Mouse (Mus musculus): Measurements from ENCODE around the gene Cpeb3. TPM values are rescaled to one million over a fixed set of nuclear protein-coding genes. Genes with fewer than 3 reads are reported as not detected.
"Not testable (repeated sequence)": the region's sequence is repeated elsewhere in the genome, so short reads cannot be mapped to it uniquely, and the experiment has no call there.

Gene Cpeb3
- polyA plus RNA-seq, 1 experiment from 2014 or later = 7.0 TPM

DNA sequence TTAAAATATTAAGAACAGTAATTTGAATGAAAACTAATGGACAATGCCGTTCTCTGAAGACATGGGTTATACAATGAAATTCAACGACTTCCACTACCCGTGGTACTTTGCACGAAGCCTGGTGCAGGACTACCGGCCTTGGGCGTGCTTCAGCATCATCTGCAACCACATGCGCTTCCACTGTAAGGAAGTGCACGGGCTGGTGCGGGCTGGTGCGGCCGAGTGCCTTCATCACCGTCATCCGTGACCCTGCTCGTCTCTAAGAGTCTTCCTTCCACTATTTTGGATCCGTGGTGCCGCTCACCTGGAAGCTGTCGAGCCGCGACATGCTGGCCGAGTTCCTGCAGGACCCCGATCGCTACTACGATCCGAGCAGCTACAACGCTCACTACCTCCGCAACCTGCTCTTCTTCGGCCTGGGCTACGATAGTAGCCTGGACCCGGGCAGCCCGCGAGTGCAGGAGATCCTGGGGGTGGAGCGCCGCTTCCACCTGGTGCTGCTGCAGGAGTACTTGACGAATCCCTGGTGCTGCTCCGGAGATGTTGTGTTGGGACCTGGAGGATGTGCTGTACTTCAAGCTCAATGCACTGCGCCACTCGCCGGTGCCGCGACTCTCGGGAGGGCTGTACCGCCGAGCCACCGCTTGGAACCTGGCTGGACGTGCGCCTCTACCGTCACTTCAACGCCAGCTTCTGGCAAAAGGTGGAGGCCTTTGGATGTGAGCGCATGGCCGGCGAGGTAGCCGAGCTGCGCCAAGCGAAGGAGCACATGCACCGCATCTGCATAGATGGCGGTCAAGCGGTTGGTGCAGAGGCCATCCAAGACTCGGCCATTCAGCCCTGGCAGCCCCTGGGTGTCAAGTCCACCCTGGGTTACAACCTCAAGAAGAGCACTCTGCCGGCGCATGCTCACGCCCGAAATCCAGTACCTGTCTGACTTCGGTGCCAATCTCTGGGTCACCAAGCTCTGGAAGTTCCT lies 25.4 kb upstream of the Cpeb3 start:
- peak overlapping the region; percentile 58 for H3K9ac ChIP-seq
- peak; percentile 71 for ATAC-seq (ENCODE audit: low FRiP score)
- H3K9me3 ChIP-seq (replicated peaks) = no peaks in the 10 kb centered on the region
- no peak overlapping the region for H3K27ac ChIP-seq
- peaks cover 12% of the 10 kb centered on the region for H3K4me1 ChIP-seq
- no peaks in the 10 kb centered on the region for H3K36me3 ChIP-seq
- peaks cover 36% of the 10 kb centered on the region for H3K27me3 ChIP-seq
- H3K4me3 ChIP-seq = peak overlapping the region; percentile 37
- WGBS = 5% methylated on average over 63 of the region's 63 CpGs
- peak overlapping the region; percentile 78 for H3K4me2 ChIP-seq (replicated peaks)

GRCm38 (mm10) chr19:37232598-37232997 lies 24.2 kb upstream of the Cpeb3 start:
- H3K4me1 ChIP-seq; H3K9ac ChIP-seq; H3K36me3 ChIP-seq; H3K9me3 ChIP-seq (replicated peaks); ATAC-seq (ENCODE audit: low FRiP score); H3K27ac ChIP-seq; H3K4me3 ChIP-seq; H3K4me2 ChIP-seq (replicated peaks): not testable (repeated sequence)
- 80% methylated on average over 9 of the region's 9 CpGs for WGBS
- H3K27me3 ChIP-seq = peaks cover 33% of the 10 kb centered on the region

- no peak overlapping the region for H3K9ac ChIP-seq
- 84% methylated on average over 6 of the region's 6 CpGs for WGBS
- H3K4me1 ChIP-seq = no peaks in the 10 kb centered on the region
- ATAC-seq (ENCODE audit: low FRiP score) = no peak
- no peaks in the 10 kb centered on the region for H3K27me3 ChIP-seq
- no peak overlapping the region for H3K4me3 ChIP-seq
- H3K4me2 ChIP-seq (replicated peaks) = no peak overlapping the region
- H3K9me3 ChIP-seq (replicated peaks) = no peaks in the 10 kb centered on the region
- peaks cover 27% of the 10 kb centered on the region for H3K36me3 ChIP-seq
- H3K27ac ChIP-seq = no peak overlapping the region
These were observed 16.9 kb upstream of the Cpeb3 start for GRCm38 (mm10) chr19:37225197-37225862.

DNA sequence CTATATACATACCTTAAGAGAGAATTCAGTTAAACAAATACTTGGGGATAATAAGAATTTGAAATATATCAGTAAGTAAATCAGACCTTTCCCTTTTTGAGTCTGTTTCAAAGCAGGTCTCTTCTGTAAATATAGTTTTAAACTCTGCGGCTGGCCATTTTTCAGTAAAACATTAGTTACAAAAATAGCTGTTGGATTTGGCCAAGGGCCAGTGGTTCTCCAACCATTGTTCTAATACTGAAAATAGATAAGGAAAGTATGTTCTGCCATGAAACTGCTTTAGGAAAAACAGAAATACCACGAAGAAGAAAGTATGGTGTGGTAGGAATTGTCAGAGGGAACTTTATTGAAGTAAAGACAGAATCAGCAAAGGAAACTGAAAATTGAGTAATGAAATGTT lies 6.3 kb upstream of the Cpeb3 start:
- WGBS = 89% methylated on average over 2 of the region's 2 CpGs
- no peak for ATAC-seq (ENCODE audit: low FRiP score)
- no peaks in the 10 kb centered on the region for H3K27me3 ChIP-seq

DNA sequence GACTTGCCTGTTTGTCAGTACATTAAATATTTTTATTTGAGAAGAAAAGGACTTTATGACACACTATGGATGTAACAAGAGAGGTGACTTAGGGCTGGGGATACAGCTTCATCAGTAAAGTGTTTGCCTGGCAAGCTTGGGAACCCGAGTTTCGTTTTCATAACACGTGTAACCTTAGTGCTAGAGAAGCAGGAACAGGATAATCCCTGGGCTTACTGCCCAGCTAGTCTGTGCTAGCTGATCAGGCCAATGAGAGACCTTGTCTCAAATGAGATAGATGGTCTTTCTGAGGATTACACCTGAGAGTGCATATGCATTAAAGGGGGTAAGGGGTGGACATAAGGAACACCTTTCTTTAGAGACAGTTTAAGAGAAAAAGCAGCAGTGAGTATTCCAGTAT lies 3.0 kb upstream of the Cpeb3 start:
- Histone ChIP-seq H3K9ac (no peak overlapping the region), H3K27ac (no peak overlapping the region), H3K9me3 (replicated peaks) (no peaks in the 10 kb centered on the region), H3K4me1 (peaks cover 16% of the 10 kb centered on the region), H3K4me2 (replicated peaks) (no peak overlapping the region), H3K4me3 (no peak overlapping the region), H3K36me3 (peaks cover 36% of the 10 kb centered on the region), H3K27me3 (no peaks in the 10 kb centered on the region)
- WGBS = 97% methylated on average over 3 of the region's 3 CpGs
- no peak for ATAC-seq (ENCODE audit: low FRiP score)

More for the DNA sequence above, 6.3 kb upstream of the Cpeb3 start:
- H3K9ac ChIP-seq = no peak overlapping the region
- peaks cover 1% of the 10 kb centered on the region for H3K4me1 ChIP-seq
- H3K36me3 ChIP-seq = peaks cover 64% of the 10 kb centered on the region
- no peak overlapping the region for H3K27ac ChIP-seq
- H3K9me3 ChIP-seq (replicated peaks) = no peaks in the 10 kb centered on the region
- no peak overlapping the region for H3K4me3 ChIP-seq
- no peak overlapping the region for H3K4me2 ChIP-seq (replicated peaks)

DNA sequence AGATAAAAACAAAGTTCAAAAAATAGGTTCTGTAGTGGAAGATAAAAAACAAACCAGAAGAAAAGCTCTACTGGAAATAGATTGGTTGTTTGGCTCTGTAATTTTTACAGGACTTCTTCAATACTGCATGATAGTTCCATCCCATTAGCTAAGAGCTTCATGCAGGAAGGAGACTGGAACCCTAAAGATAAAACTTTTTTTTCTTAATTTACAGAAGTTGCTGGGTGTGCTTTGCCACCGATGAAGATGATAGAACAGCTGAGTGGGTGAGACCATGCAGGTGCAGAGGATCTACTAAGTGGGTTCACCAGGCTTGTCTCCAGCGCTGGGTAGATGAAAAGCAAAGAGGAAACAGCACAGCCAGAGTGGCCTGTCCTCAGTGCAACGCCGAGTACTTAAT lies 2.1 kb upstream of the Cpeb3 start:
- H3K36me3 ChIP-seq = peaks cover 33% of the 10 kb centered on the region
- 0 out of 2 replicates have a peak, but pooled peaks cover 3% of the 10 kb centered on the region for H3K27me3 ChIP-seq
- 97% methylated on average over 4 of the region's 4 CpGs for WGBS
- no peak overlapping the region for H3K27ac ChIP-seq
- H3K9ac ChIP-seq = no peak overlapping the region
- H3K4me2 ChIP-seq (replicated peaks) = no peak overlapping the region
- no peaks in the 10 kb centered on the region for H3K9me3 ChIP-seq (replicated peaks)
- H3K4me1 ChIP-seq = peaks cover 16% of the 10 kb centered on the region
- H3K4me3 ChIP-seq = no peak overlapping the region
- no peak for ATAC-seq (ENCODE audit: low FRiP score)

- Histone ChIP-seq H3K4me1 (peaks cover 16% of the 10 kb centered on the region), H3K27ac (no peak overlapping the region), H3K9me3 (replicated peaks) (no peaks in the 10 kb centered on the region), H3K9ac (peak overlapping the region; percentile 15; the same call in 1 of the 2 replicates), H3K27me3 (0 out of 2 replicates have a peak, but pooled peaks cover 3% of the 10 kb centered on the region), H3K4me2 (replicated peaks) (peak overlapping the region; percentile 65), H3K4me3 (peak overlapping the region; percentile 100; the same call in 1 of the 2 replicates), H3K36me3 (peaks cover 29% of the 10 kb centered on the region)
- 89% methylated on average over 8 of the region's 8 CpGs for WGBS
- ATAC-seq (ENCODE audit: low FRiP score) = no peak
These were observed 1.2 kb upstream of the Cpeb3 start for GRCm38 (mm10) chr19:37209467-37210128.

DNA sequence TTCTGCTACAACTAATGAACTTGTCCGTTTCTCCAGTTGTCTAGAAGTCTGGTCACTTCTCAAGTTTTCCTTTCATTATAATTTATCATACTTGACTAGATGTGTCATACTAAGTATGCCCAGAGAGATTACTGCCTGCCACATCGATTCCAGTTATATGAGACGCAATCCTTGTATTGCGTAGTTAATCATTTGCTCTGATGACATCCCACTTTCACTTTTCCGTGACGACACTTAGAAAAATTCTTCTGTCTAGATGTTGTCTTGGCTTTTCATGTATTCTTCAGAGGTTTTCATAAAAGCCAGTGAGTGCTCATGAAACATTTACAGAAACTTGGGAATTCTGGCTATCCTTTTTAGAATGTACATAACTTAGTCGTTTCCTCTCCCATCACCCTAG lies 585 bp upstream of the Cpeb3 start:
- Histone ChIP-seq H3K27ac (no peak overlapping the region), H3K36me3 (peaks cover 29% of the 10 kb centered on the region), H3K4me3 (peak overlapping the region; percentile 100), H3K9me3 (replicated peaks) (no peaks in the 10 kb centered on the region), H3K27me3 (0 out of 2 replicates have a peak, but pooled peaks cover 3% of the 10 kb centered on the region), H3K4me2 (replicated peaks) (peak overlapping the region; percentile 65), H3K4me1 (peaks cover 16% of the 10 kb centered on the region), H3K9ac (peak overlapping the region; percentile 99)
- WGBS = 75% methylated on average over 7 of the region's 7 CpGs
- no peak for ATAC-seq (ENCODE audit: low FRiP score)

GRCm38 (mm10) chr19:37207303-37208175 lies 862 bp downstream of the Cpeb3 start, which contains the start of gene March5:
TSS of gene March5 (plus strand) at chr19:37207543.
- ATAC-seq (ENCODE audit: low FRiP score) = peak; percentile 99
- under 1% methylated on average over 85 of the region's 94 CpGs for WGBS
- peak within 1 kb of the TSS; percentile 100 for H3K4me3 ChIP-seq
- 0 out of 2 replicates have a peak, but pooled peaks cover 3% of the 10 kb centered on the region for H3K27me3 ChIP-seq
- H3K9ac ChIP-seq = peak within 1 kb of the TSS; percentile 99
- H3K4me1 ChIP-seq = peaks cover 16% of the 10 kb centered on the region
- H3K4me2 ChIP-seq (replicated peaks) = peak within 1 kb of the TSS; percentile 65
- H3K9me3 ChIP-seq (replicated peaks) = no peaks in the 10 kb centered on the region
- peaks cover 24% of the 10 kb centered on the region for H3K36me3 ChIP-seq
- H3K27ac ChIP-seq = peak within 1 kb of the TSS; percentile 83

GRCm38 (mm10) chr19:37206641-37207302 lies 1.6 kb downstream of the Cpeb3 start:
- peak; percentile 80 for ATAC-seq (ENCODE audit: low FRiP score)
- Histone ChIP-seq H3K36me3 (peaks cover 16% of the 10 kb centered on the region), H3K9me3 (replicated peaks) (no peaks in the 10 kb centered on the region), H3K9ac (peak overlapping the region; percentile 99), H3K4me2 (replicated peaks) (peak overlapping the region; percentile 65), H3K4me1 (peaks cover 16% of the 10 kb centered on the region), H3K27me3 (0 out of 2 replicates have a peak, but pooled peaks cover 3% of the 10 kb centered on the region), H3K27ac (peak overlapping the region; percentile 83; the same call in 1 of the 2 replicates), H3K4me3 (peak overlapping the region; percentile 100)
- 1% methylated on average over 47 of the region's 47 CpGs for WGBS

DNA sequence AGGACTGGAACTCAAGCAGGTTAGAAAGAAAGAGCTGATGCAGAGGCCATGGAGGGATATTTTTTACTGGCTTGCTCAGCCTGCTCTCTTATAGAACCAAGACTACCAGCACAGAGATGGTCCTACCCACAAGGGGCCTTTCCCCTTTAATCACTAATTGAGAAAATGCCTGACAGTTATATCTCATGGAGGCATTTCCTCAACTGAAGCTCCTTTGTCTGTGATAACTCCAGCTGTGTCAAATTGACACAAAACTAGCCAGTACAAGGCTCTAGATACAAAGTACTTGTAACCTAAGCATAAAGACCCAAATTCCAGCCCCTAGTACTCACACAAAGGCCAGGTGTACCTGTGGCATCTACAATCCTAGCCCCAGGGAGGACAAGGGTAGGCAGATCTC lies 3.2 kb downstream of the Cpeb3 start:
- H3K27me3 ChIP-seq; H3K36me3 ChIP-seq; H3K27ac ChIP-seq; H3K4me3 ChIP-seq; ATAC-seq (ENCODE audit: low FRiP score); H3K9ac ChIP-seq; H3K9me3 ChIP-seq (replicated peaks); H3K4me2 ChIP-seq (replicated peaks): not testable (repeated sequence)
- H3K4me1 ChIP-seq = peaks cover 16% of the 10 kb centered on the region
